In genomic region chr7:127894480-127894879, GRCm38 (mm10) we compare ENCODE assay signal across 9 mouse cellular contexts. TPM values are rescaled to one million over a fixed set of nuclear protein-coding genes. Genes with fewer than 3 reads are reported as not detected.
DNase-seq lines count a peak whose midpoint lies in the region; ATAC-seq and TF ChIP-seq lines count a peak whose summit lies in the region.
"Had no signal": no experiment of that assay in that cellular context is flagged by ENCODE, and none has a peak within 500 bp of the region (broad histone marks: within the 10 kb centered on the region; RNA-seq: fewer than 3 reads in every experiment).

No protein-coding gene starts in this region.

- H3K4me1 ChIP-seq in erythroblast, embryonic 14.5 days (ENCODE audit: control insufficient read depth): peaks cover 52% of the 10 kb centered on the region
- peaks cover 0 to 5% of the 10 kb centered on the region in 2 experiments; a peak in 1 of 4 replicates for H3K4me1 ChIP-seq in ES-E14 (ENCODE audit: control insufficient read depth in 2 of 2, insufficient read depth in 2 of 2, low read length in 2 of 2, poor library complexity in 1 of 2)
- H3K4me1 ChIP-seq in hindbrain, postnatal 0 days (ENCODE audit: insufficient read depth, low read length): peaks cover 10% of the 10 kb centered on the region; the same call in 1 of the 2 replicates

- WGBS in hindbrain, postnatal 0 days: 85% methylated on average over 5 of the region's 5 CpGs

- H3K27ac ChIP-seq in ES-E14 (ENCODE audit: insufficient read depth, low read depth, low read length, poor library complexity, severe bottlenecking): no peak overlapping the region
- H3K27ac ChIP-seq in hindbrain, postnatal 0 days: no peak overlapping the region

- peak overlapping the region; percentile 67 for H3K4me2 ChIP-seq in hindbrain, postnatal 0 days (ENCODE audit: low read depth, low read length)

- H3K9ac ChIP-seq in ES-E14 (ENCODE audit: insufficient read depth, low read depth, low read length, poor library complexity, severe bottlenecking): peak overlapping the region; percentile 20; the same call in 1 of the 2 replicates
- peak overlapping the region; percentile 61; the same call in 1 of the 2 replicates for H3K9ac ChIP-seq in hindbrain, postnatal 0 days (replicated peaks; ENCODE audit: low read length)

- in situ Hi-C loops in ES-E14 (cut with MboI; ENCODE audit: low sequenced_read_pairs in 2 of 2, unreplicated experiment in 2 of 2): no loop called here

- peaks cover 35% of the 10 kb centered on the region for H3K36me3 ChIP-seq in erythroblast, embryonic 14.5 days (ENCODE audit: control insufficient read depth)
- H3K36me3 ChIP-seq in ES-E14 (ENCODE audit: control insufficient read depth, insufficient read depth, low read length, poor library complexity, severe bottlenecking): peaks cover 10% of the 10 kb centered on the region; the same call in 1 of the 2 replicates
- 0 out of 2 replicates have a peak, but pooled peaks cover 6% of the 10 kb centered on the region for H3K36me3 ChIP-seq in hindbrain, postnatal 0 days (ENCODE audit: insufficient read depth, low read length)

- no peaks in the 10 kb centered on the region for H3K27me3 ChIP-seq in erythroblast, embryonic 14.5 days (ENCODE audit: control insufficient read depth)
- H3K27me3 ChIP-seq in hindbrain, postnatal 0 days (ENCODE audit: insufficient read depth, low read length): no peaks in the 10 kb centered on the region

- no peaks in the 10 kb centered on the region for H3K9me3 ChIP-seq in erythroblast, embryonic 14.5 days (ENCODE audit: control insufficient read depth, low read length)
- H3K9me3 ChIP-seq in ES-E14 (ENCODE audit: control insufficient read depth, insufficient read depth, low read depth, low read length): no peaks in the 10 kb centered on the region
- H3K9me3 ChIP-seq in hindbrain, postnatal 0 days (ENCODE audit: low read length): no peaks in the 10 kb centered on the region

- TF ChIP-seq CTCF in hindbrain, postnatal 0 days (IDR thresholded peaks at IDR 0.05; ENCODE audit: low read depth): no peak

- ATAC-seq in erythroblast, adult 5-6 weeks (replicated peaks; ENCODE audit: low FRiP score, poor library complexity, severe bottlenecking): no peak
- ATAC-seq in hindbrain, postnatal 0 days: no peak

- DNase-seq in ES-E14 (ENCODE audit: low read depth, low spot score): no peak
- no peak for DNase-seq in hindbrain, postnatal 0 days (ENCODE audit: low spot score)
- peak; percentile 30 for DNase-seq in lung, postnatal 10 days
- no peak for DNase-seq in adrenal gland, adult 2 months
- no peak for DNase-seq in gastrocnemius, postnatal 25 days
- DNase-seq in cerebellum, adult 8-10 months: no peak

- H3K4me3 ChIP-seq in erythroblast, embryonic 14.5 days (replicated peaks): peak overlapping the region; percentile 67
- peak overlapping the region in 1 of 2 experiments; percentile 78; a peak in 3 of 4 replicates for H3K4me3 ChIP-seq in ES-E14 (ENCODE audit: insufficient read depth in 1 of 2, low read depth in 1 of 2, low read length in 2 of 2, poor library complexity in 1 of 2, severe bottlenecking in 1 of 2)
- peak overlapping the region; percentile 57 for H3K4me3 ChIP-seq in hindbrain, postnatal 0 days (ENCODE audit: low read length)

TF ChIP-seq in ES-E14, 5 proteins besides CTCF, POLR2A, EP300 and RAD21:
- TF ChIP-seq ZNF384 (IDR thresholded peaks at IDR 0.05; ENCODE audit: low read depth, low read length): no peak
- TF ChIP-seq MAFK (IDR thresholded peaks at IDR 0.05; ENCODE audit: insufficient read depth, low read depth, low read length): no peak
- TF ChIP-seq HCFC1 (IDR thresholded peaks at IDR 0.05; ENCODE audit: borderline replicate concordance, insufficient read depth, low read length): no peak
- no peak for TF ChIP-seq ZC3H11A (IDR thresholded peaks at IDR 0.05; ENCODE audit: borderline replicate concordance, low read depth, low read length)
- TF ChIP-seq CHD2 (IDR thresholded peaks at IDR 0.05; ENCODE audit: low read depth, low read length): no peak

RNA-seq across cellular contexts. Expression of gene Gm21974, which starts 0.8 kb away (rescaled TPM):
- polyA plus RNA-seq in erythroblast, embryonic 14.5 days (2012): not detected in 2 replicates
- not detected in 2 replicates for total RNA-seq in erythroblast, adult 5-6 weeks (2015; ENCODE audit: low replicate concordance)
- total RNA-seq in erythroblast, adult 5-6 weeks (2017; ENCODE audit: low replicate concordance): not detected in 2 replicates
- total RNA-seq in ES-E14 (2012; rRNA removed): not detected in 2 replicates
- total RNA-seq in hindbrain, postnatal 0 days (2014; rRNA removed): not detected in 2 replicates
- not detected in 2 replicates for polyA plus RNA-seq in hindbrain, postnatal 0 days (2015; fragmentation: Nextera tagmentation; extraction: Ambion mirVana)
- not detected for total RNA-seq in adrenal gland, adult 2 months (2021)
- not detected in 2 replicates for polyA plus RNA-seq in adrenal gland, adult 2 months (2012; rRNA removed)
- total RNA-seq in gastrocnemius, postnatal 25 days (2021): not detected
- polyA plus RNA-seq: C2C12 had no signal

RNA-seq across cellular contexts. Expression of gene Vkorc1, which starts 0.9 kb away (rescaled TPM):
- polyA plus RNA-seq in erythroblast, embryonic 14.5 days (2012): 0.89 and 1.3 TPM in 2 replicates
- total RNA-seq in erythroblast, adult 5-6 weeks (2015; ENCODE audit: low replicate concordance): 9.8 and 25.7 TPM in 2 replicates
- 0.94 and 2.5 TPM in 2 replicates for total RNA-seq in erythroblast, adult 5-6 weeks (2017; ENCODE audit: low replicate concordance)
- 88.5 and 115 TPM in 2 replicates for total RNA-seq in ES-E14 (2012; rRNA removed)
- 37.2 and 43.0 TPM in 2 replicates for total RNA-seq in hindbrain, postnatal 0 days (2014; rRNA removed)
- polyA plus RNA-seq in hindbrain, postnatal 0 days (2015; fragmentation: Nextera tagmentation; extraction: Ambion mirVana): 72.6 and 79.8 TPM in 2 replicates
- 10 to 100 TPM; 62.7 to 85.5 TPM for total RNA-seq in adrenal gland, adult 2 months (2021)
- polyA plus RNA-seq in adrenal gland, adult 2 months (2012; rRNA removed): 152 and 201 TPM in 2 replicates
- 10 to 100 TPM; 12.7 to 18.3 TPM for total RNA-seq in gastrocnemius, postnatal 25 days (2021)

RNA-seq across cellular contexts. Expression of gene Prss53, which starts 3.7 kb away (rescaled TPM):
- polyA plus RNA-seq in erythroblast, embryonic 14.5 days (2012): 0.03 and 0.05 TPM in 2 replicates
- total RNA-seq in erythroblast, adult 5-6 weeks (2015; ENCODE audit: low replicate concordance): not detected in 2 replicates
- not detected in 2 replicates for total RNA-seq in erythroblast, adult 5-6 weeks (2017; ENCODE audit: low replicate concordance)
- 0.67 and 0.69 TPM in 2 replicates for total RNA-seq in ES-E14 (2012; rRNA removed)
- total RNA-seq in hindbrain, postnatal 0 days (2014; rRNA removed): 0.72 and 1.8 TPM in 2 replicates
- 1.0 and 1.3 TPM in 2 replicates for polyA plus RNA-seq in hindbrain, postnatal 0 days (2015; fragmentation: Nextera tagmentation; extraction: Ambion mirVana)
- total RNA-seq in adrenal gland, adult 2 months (2021): 1 to 10 TPM; 1.0 to 1.2 TPM
- 3.0 and 4.5 TPM in 2 replicates for polyA plus RNA-seq in adrenal gland, adult 2 months (2012; rRNA removed)
- total RNA-seq in gastrocnemius, postnatal 25 days (2021): 1 to 10 TPM; 1.5 to 1.6 TPM

RNA-seq across cellular contexts. Expression of gene Bckdk, which starts 9.4 kb away (rescaled TPM):
- polyA plus RNA-seq in erythroblast, embryonic 14.5 days (2012): 13.1 and 18.3 TPM in 2 replicates
- total RNA-seq in erythroblast, adult 5-6 weeks (2015; ENCODE audit: low replicate concordance): 25.1 and 43.8 TPM in 2 replicates
- 12.5 and 12.9 TPM in 2 replicates for total RNA-seq in erythroblast, adult 5-6 weeks (2017; ENCODE audit: low replicate concordance)
- total RNA-seq in ES-E14 (2012; rRNA removed): 53.9 and 56.4 TPM in 2 replicates
- 44.3 and 55.0 TPM in 2 replicates for total RNA-seq in hindbrain, postnatal 0 days (2014; rRNA removed)
- 61.5 and 63.5 TPM in 2 replicates for polyA plus RNA-seq in hindbrain, postnatal 0 days (2015; fragmentation: Nextera tagmentation; extraction: Ambion mirVana)
- 100 to 1,000 TPM; 122 to 138 TPM for total RNA-seq in adrenal gland, adult 2 months (2021)
- polyA plus RNA-seq in adrenal gland, adult 2 months (2012; rRNA removed): 164 and 166 TPM in 2 replicates
- 100 to 1,000 TPM; 142 to 143 TPM for total RNA-seq in gastrocnemius, postnatal 25 days (2021)

RNA-seq across cellular contexts. Expression of gene Kat8, which starts 17.8 kb away (rescaled TPM):
- polyA plus RNA-seq in erythroblast, embryonic 14.5 days (2012): 0.44 and 0.49 TPM in 2 replicates
- total RNA-seq in erythroblast, adult 5-6 weeks (2015; ENCODE audit: low replicate concordance): 3.5 and 4.4 TPM in 2 replicates
- total RNA-seq in erythroblast, adult 5-6 weeks (2017; ENCODE audit: low replicate concordance): 9.5 and 16.4 TPM in 2 replicates
- 35.1 and 35.6 TPM in 2 replicates for total RNA-seq in ES-E14 (2012; rRNA removed)
- 24.9 and 33.5 TPM in 2 replicates for total RNA-seq in hindbrain, postnatal 0 days (2014; rRNA removed)
- 30.1 and 33.9 TPM in 2 replicates for polyA plus RNA-seq in hindbrain, postnatal 0 days (2015; fragmentation: Nextera tagmentation; extraction: Ambion mirVana)
- 10 to 100 TPM; 24.6 to 27.1 TPM for total RNA-seq in adrenal gland, adult 2 months (2021)
- 10.6 and 10.9 TPM in 2 replicates for polyA plus RNA-seq in adrenal gland, adult 2 months (2012; rRNA removed)
- total RNA-seq in gastrocnemius, postnatal 25 days (2021): 10 to 100 TPM; 19.9 to 20.0 TPM
